In genomic region chr12:108536461-108536860, GRCm38 (mm10) we compare ENCODE assay signal across 10 mouse cellular contexts. TPM values are rescaled to one million over a fixed set of nuclear protein-coding genes. Genes with fewer than 3 reads are reported as not detected.
DNase-seq lines count a peak whose midpoint lies in the region; ATAC-seq and TF ChIP-seq lines count a peak whose summit lies in the region.
"Had no signal": no experiment of that assay in that cellular context is flagged by ENCODE, and none has a peak within 500 bp of the region (broad histone marks: within the 10 kb centered on the region; RNA-seq: fewer than 3 reads in every experiment).

No protein-coding gene starts in this region.

- no peak for TF ChIP-seq EP300 in heart, adult 2 months (IDR thresholded peaks at IDR 0.05; ENCODE audit: insufficient read depth, low read depth, low read length)
- TF ChIP-seq EP300 in stomach, postnatal 0 days (optimal IDR thresholded peaks at IDR 0.05), result no peak

- intact Hi-C loops in heart, adult 2 months (cut with DNase I), result no loop called here

- no peak for ATAC-seq in neural tube, embryonic 15.5 days (ENCODE audit: low FRiP score)
- no peak for ATAC-seq in stomach, postnatal 0 days (ENCODE audit: low FRiP score, low TSS enrichment)
- no peak for ATAC-seq in inflammation-experienced regulatory T-cells, adult 6 months

- no peak for DNase-seq in heart, adult 2 months
- no peak for DNase-seq in heart, adult 18-20 months
- peak; percentile 32 for DNase-seq in neural tube, embryonic 10.5 days (ENCODE audit: extremely low spot score, low spot score)
- peak; percentile 13 for DNase-seq in c-Kit-negative CD71-positive TER-119-positive erythroid progenitor cells, embryonic 14.5 days (ENCODE audit: low read depth, low spot score)
- no peak for DNase-seq in stomach, postnatal 0 days (ENCODE audit: low spot score)
- DNase-seq in kidney, adult 2 months, result no peak
- DNase-seq: cerebellum, adult 9-10 months had no signal

- no peaks in the 10 kb centered on the region for H3K4me1 ChIP-seq in heart, adult 2 months (ENCODE audit: control insufficient read depth, insufficient read depth, low read length)
- H3K4me1 ChIP-seq in neural tube, embryonic 15.5 days, result 0 out of 2 replicates have a peak, but pooled peaks cover 7% of the 10 kb centered on the region
- H3K4me1 ChIP-seq in stomach, postnatal 0 days (replicated peaks; ENCODE audit: control insufficient read depth, insufficient read depth), result no peaks in the 10 kb centered on the region
- no peaks in the 10 kb centered on the region for H3K4me1 ChIP-seq in kidney, adult 2 months (ENCODE audit: control insufficient read depth, insufficient read depth, low read length)
- H3K4me1 ChIP-seq: forebrain, embryonic 12.5 days had no signal

- 73% methylated on average over 10 of the region's 10 CpGs for WGBS in heart, adult 2 months
- WGBS in neural tube, embryonic 15.5 days, result 75% methylated on average over 10 of the region's 10 CpGs
- 70% methylated on average over 10 of the region's 10 CpGs for WGBS in stomach, postnatal 0 days
- 75% methylated on average over 10 of the region's 10 CpGs for WGBS in kidney, adult 2 months

- no peaks in the 10 kb centered on the region for H3K9me3 ChIP-seq in neural tube, embryonic 15.5 days (replicated peaks)
- no peaks in the 10 kb centered on the region for H3K9me3 ChIP-seq in stomach, postnatal 0 days (ENCODE audit: control insufficient read depth, low read length)
- H3K9me3 ChIP-seq: forebrain, embryonic 12.5 days had no signal

- H3K36me3 ChIP-seq in heart, adult 2 months (ENCODE audit: control insufficient read depth, insufficient read depth, low read length), result no peaks in the 10 kb centered on the region
- peaks cover 48% of the 10 kb centered on the region for H3K36me3 ChIP-seq in neural tube, embryonic 15.5 days
- H3K36me3 ChIP-seq in stomach, postnatal 0 days (ENCODE audit: control insufficient read depth, insufficient read depth, low read length), result peaks cover 4% of the 10 kb centered on the region; the same call in 1 of the 2 replicates
- H3K36me3 ChIP-seq in kidney, adult 2 months (ENCODE audit: control insufficient read depth, insufficient read depth, low read length), result no peaks in the 10 kb centered on the region

- peak; percentile 72 for TF ChIP-seq CTCF in heart, adult 2 months (IDR thresholded peaks at IDR 0.05)
- TF ChIP-seq CTCF in stomach, postnatal 0 days (IDR thresholded peaks at IDR 0.05; ENCODE audit: low read depth), result peak; percentile 72
- TF ChIP-seq CTCF in kidney, adult 2 months (conservative IDR thresholded peaks at IDR 0.05; ENCODE audit: insufficient read depth, insufficient read length, low read depth, low read length), result no peak; the same call in 1 of the 2 replicates

- no peak overlapping the region for H3K9ac ChIP-seq in heart, adult 2 months (ENCODE audit: low read depth, low read length)
- H3K9ac ChIP-seq in neural tube, embryonic 15.5 days (replicated peaks), result no peak overlapping the region
- no peak overlapping the region for H3K9ac ChIP-seq in stomach, postnatal 0 days (ENCODE audit: low read length)
- H3K9ac ChIP-seq: forebrain, embryonic 12.5 days had no signal

- no peak overlapping the region for H3K4me2 ChIP-seq in neural tube, embryonic 15.5 days
- no peak overlapping the region for H3K4me2 ChIP-seq in stomach, postnatal 0 days (replicated peaks; ENCODE audit: low read depth)
- H3K4me2 ChIP-seq: forebrain, embryonic 12.5 days had no signal

- no peak overlapping the region for H3K4me3 ChIP-seq in heart, adult 2 months
- no peak overlapping the region for H3K4me3 ChIP-seq in neural tube, embryonic 15.5 days (replicated peaks)
- H3K4me3 ChIP-seq in stomach, postnatal 0 days (ENCODE audit: low read depth, low read length), result no peak overlapping the region
- H3K4me3 ChIP-seq in kidney, adult 2 months (ENCODE audit: insufficient read depth, low read depth, low read length), result no peak overlapping the region
- H3K4me3 ChIP-seq: forebrain, embryonic 12.5 days had no signal

- TF ChIP-seq POLR2A in heart, adult 2 months (IDR thresholded peaks at IDR 0.05; ENCODE audit: insufficient read depth, low read depth, low read length), result no peak
- no peak for TF ChIP-seq POLR2A in kidney, adult 2 months (IDR thresholded peaks at IDR 0.05; ENCODE audit: low read depth, low read length)

- H3K27ac ChIP-seq in heart, adult 2 months, result no peak overlapping the region
- H3K27ac ChIP-seq in neural tube, embryonic 15.5 days (replicated peaks), result no peak overlapping the region
- no peak overlapping the region for H3K27ac ChIP-seq in stomach, postnatal 0 days (replicated peaks)
- no peak overlapping the region for H3K27ac ChIP-seq in kidney, adult 2 months (ENCODE audit: insufficient read depth, low read depth, low read length)
- H3K27ac ChIP-seq: forebrain, embryonic 12.5 days had no signal

- H3K79me2 ChIP-seq in heart, adult 2 months (replicated peaks; ENCODE audit: control insufficient read depth, insufficient read depth, low read length), result no peaks in the 10 kb centered on the region

- H3K27me3 ChIP-seq in heart, adult 2 months (ENCODE audit: control insufficient read depth, insufficient read depth, low read length), result no peaks in the 10 kb centered on the region
- no peaks in the 10 kb centered on the region for H3K27me3 ChIP-seq in neural tube, embryonic 15.5 days (replicated peaks)
- no peaks in the 10 kb centered on the region for H3K27me3 ChIP-seq in stomach, postnatal 0 days (ENCODE audit: control insufficient read depth, insufficient read depth, low read length)
- H3K27me3 ChIP-seq in kidney, adult 2 months (replicated peaks; ENCODE audit: control insufficient read depth, insufficient read depth, low read length), result no peaks in the 10 kb centered on the region
- H3K27me3 ChIP-seq: forebrain, embryonic 12.5 days had no signal

RNA-seq across cellular contexts. Expression of gene Evl, which starts 18.1 kb away (rescaled TPM):
- total RNA-seq in heart, adult 2 months (2021), result 10 to 100 TPM; 36.4 to 40.6 TPM
- polyA plus RNA-seq in heart, adult 2 months (2012; rRNA removed), result 34.8 and 44.0 TPM in 2 replicates
- total RNA-seq in heart, adult 18-20 months (2021), result 10 to 100 TPM; 30.3 to 40.5 TPM
- polyA plus RNA-seq in neural tube, embryonic 15.5 days (2015; fragmentation: Nextera tagmentation; extraction: Ambion mirVana), result 188 and 226 TPM in 2 replicates
- polyA plus RNA-seq in stomach, postnatal 0 days (2015; fragmentation: Nextera tagmentation; extraction: Ambion mirVana), result 27.8 and 31.3 TPM in 2 replicates
- 100 to 1,000 TPM; 124 to 306 (median 304) TPM for polyA plus RNA-seq in inflammation-experienced regulatory T-cells, adult 6 months (2017; shearing (Covaris generic))
- 19.1 and 33.3 TPM in 2 replicates for polyA plus RNA-seq in kidney, adult 2 months (2012; rRNA removed)

Comparison
In these comparisons a context has a peak if more than half of its experiments do, and no peak if none do; other contexts are left out.
1. DNase-seq: peak in neural tube, embryonic 10.5 days (single experiment) and c-Kit-negative CD71-positive TER-119-positive erythroid progenitor cells, embryonic 14.5 days (single experiment); none in heart, adult 2 months (0 of 2), heart, adult 18-20 months (0 of 2), stomach, postnatal 0 days (single experiment) and kidney, adult 2 months (single experiment).